Mouse (Mus musculus) heart, embryonic 11.5 days (tissue): Measurements from ENCODE around the gene Rapgef6. TPM values are rescaled to one million over a fixed set of nuclear protein-coding genes. Genes with fewer than 3 reads are reported as not detected.

Experiments
- ATAC-seq: fragments of 200-750 bp; cut with Nextera tagmentation; replicated peaks from 2 replicates; pipeline ENCODE4 v1.8.0; 2017; ENCODE audit warnings: moderate library complexity; ENCODE audit not compliant: insufficient number of reproducible peaks, low FRiP score, low TSS enrichment
- H3K27ac ChIP-seq: fragments of 300-500 bp; sonication (generic); 2 replicates; pipeline ENCODE4 v1.5.1; 2014; ENCODE audit warnings: mild to moderate bottlenecking, low read depth, low read length
- H3K27me3 ChIP-seq: fragments of 300-500 bp; sonication (generic); 2 replicates; pipeline ENCODE4 v1.6.1; 2014; ENCODE audit warnings: mild to moderate bottlenecking, low read length, mixed read lengths; ENCODE audit not compliant: control insufficient read depth, insufficient read depth
- H3K36me3 ChIP-seq: fragments of 300-500 bp; sonication (generic); 2 replicates; pipeline ENCODE4 v1.6.1; 2014; ENCODE audit warnings: mild to moderate bottlenecking, low read length, moderate library complexity, mixed read lengths; ENCODE audit not compliant: control insufficient read depth, insufficient read depth
- H3K4me1 ChIP-seq: fragments of 300-500 bp; sonication (generic); 2 replicates; pipeline ENCODE4 v1.6.1; 2014; ENCODE audit warnings: low read length; ENCODE audit not compliant: control insufficient read depth, insufficient read depth
- H3K4me2 ChIP-seq: fragments of 300-500 bp; sonication (generic); 2 replicates; pipeline ENCODE4 v1.6.1; 2014; ENCODE audit warnings: mild to moderate bottlenecking, moderate library complexity
- H3K4me3 ChIP-seq: fragments of 300-500 bp; sonication (generic); 2 replicates; pipeline ENCODE4 v1.5.1; 2014; ENCODE audit warnings: low read depth, low read length
- H3K9ac ChIP-seq: fragments of 300-500 bp; sonication (generic); 2 replicates; pipeline ENCODE4 v1.6.1; 2014; ENCODE audit warnings: mild to moderate bottlenecking, low read depth, low read length, moderate library complexity
- H3K9me3 ChIP-seq: fragments of 300-500 bp; sonication (generic); replicated peaks from 2 replicates; pipeline ENCODE4 v1.6.1; 2016; ENCODE audit warnings: low read length; ENCODE audit not compliant: control insufficient read depth
- WGBS: fragments of 180-500 bp; shearing (Covaris S2); extraction: QIAGEN DNeasy Blood & Tissue Kit; methylation state at CpG from one replicate; pipeline ENCODE4 v1.1.7; 2014; ENCODE audit not compliant: insufficient replicate concordance; 5-methylcytosine and 5-hydroxymethylcytosine counted together
- polyA plus RNA-seq: library from polyadenylated mRNA; unstranded; fragments of >200 nt; fragmentation: Nextera tagmentation; extraction: Ambion mirVana; gene quantifications from 2 replicates; pipeline ENCODE4 v1.2.1, GENCODE M21; 2014

The Rapgef6 gene
- polyA plus RNA-seq, result 22.9 and 28.6 TPM in 2 replicates

DNA sequence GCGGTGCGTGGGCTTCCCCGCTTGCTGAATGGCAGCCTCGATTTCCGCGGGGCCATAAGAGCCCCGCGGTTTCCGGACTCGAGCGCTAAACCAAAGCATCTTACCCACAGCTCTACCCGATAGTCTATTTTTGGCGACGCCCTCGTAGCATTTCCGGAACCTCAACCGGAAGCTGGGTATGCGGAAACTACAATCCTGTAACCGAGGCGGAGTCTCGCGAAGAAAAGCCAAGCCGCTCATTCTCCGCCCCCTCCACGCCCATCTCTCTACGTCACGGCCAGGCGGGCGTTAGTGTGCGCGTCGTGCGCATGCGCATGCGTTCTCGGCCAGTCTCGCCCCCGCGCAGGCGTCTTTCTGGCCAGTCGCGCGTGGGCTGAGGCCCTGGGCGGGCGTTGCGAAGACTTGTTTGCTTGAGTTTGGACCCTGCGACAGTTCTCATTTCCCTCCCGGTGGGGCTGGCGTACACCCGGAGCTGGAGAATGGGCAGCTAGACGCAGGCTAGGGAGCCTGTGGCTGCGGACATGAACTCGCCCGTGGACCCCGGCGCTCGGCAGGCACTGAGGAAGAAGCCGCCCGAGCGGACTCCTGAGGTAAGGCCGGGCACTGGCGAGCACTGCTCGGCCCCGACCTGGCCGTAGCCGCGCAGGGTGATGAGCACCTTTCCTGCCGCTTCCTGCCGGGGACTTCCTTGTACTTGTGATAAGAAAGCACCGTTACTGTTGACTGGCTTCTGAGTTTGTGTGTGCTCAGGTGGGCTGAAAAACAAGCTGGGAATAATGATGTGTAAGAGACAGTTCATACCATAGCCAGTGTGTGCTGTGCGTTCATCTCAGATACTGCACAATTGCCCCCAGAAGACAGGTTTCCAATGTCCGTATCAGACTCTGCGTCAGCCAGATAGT, at the start of gene Rapgef6:
Gene Rapgef6 (plus strand): TSS at position 319 of the 902 bp plus-strand sequence.
- peak; percentile 94 for ATAC-seq
- under 1% methylated on average over 73 of the region's 73 CpGs for WGBS
- Histone ChIP-seq H3K4me3 (peak within 1 kb of the TSS; percentile 98), H3K36me3 (no peaks in the 10 kb centered on the region), H3K27me3 (no peaks in the 10 kb centered on the region), H3K27ac (peak within 1 kb of the TSS; percentile 97), H3K4me1 (peaks cover 23% of the 10 kb centered on the region), H3K9me3 (no peaks in the 10 kb centered on the region), H3K4me2 (peak within 1 kb of the TSS; percentile 66), H3K9ac (peak within 1 kb of the TSS; percentile 97)

- Histone ChIP-seq H3K9ac (no peak overlapping the region), H3K9me3 (no peaks in the 10 kb centered on the region), H3K4me2 (no peak overlapping the region), H3K4me1 (no peaks in the 10 kb centered on the region), H3K36me3 (peaks cover 2% of the 10 kb centered on the region; the same call in 1 of the 2 replicates), H3K4me3 (no peak overlapping the region), H3K27me3 (no peaks in the 10 kb centered on the region), H3K27ac (no peak overlapping the region)
- no peak for ATAC-seq
- WGBS, result 87% methylated on average over 1 of the region's 1 CpGs
Measured at GRCm38 (mm10) chr11:54478414-54478813, 44.2 kb upstream of the Rapgef6 start.

DNA sequence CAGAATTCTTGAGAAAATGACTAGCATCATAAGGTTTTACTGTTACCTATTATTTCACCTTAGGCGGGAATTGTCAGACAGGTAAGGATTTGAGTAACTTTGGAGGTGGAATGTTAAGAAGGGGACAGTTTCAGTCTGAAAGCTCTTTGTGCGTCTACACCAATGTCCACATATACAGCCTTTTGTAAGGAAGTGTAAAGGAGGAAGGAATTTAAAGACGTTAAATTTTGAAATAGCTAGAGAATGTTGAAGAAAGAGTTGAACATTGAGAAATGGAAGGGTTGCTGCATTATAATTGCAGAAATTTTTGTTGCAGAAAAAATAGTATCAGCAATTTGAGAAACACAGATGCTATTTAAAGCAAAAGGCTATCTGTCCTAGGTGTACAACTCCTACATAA, 36.6 kb upstream of the Rapgef6 start:
- 88% methylated on average over 3 of the region's 3 CpGs for WGBS

GRCm38 (mm10) chr11:54491946-54492558, 30.6 kb upstream of the Rapgef6 start:
- Histone ChIP-seq H3K9ac (no peak overlapping the region), H3K9me3 (no peaks in the 10 kb centered on the region), H3K4me3 (no peak overlapping the region), H3K27ac (no peak overlapping the region), H3K27me3 (no peaks in the 10 kb centered on the region), H3K4me2 (no peak overlapping the region), H3K4me1 (no peaks in the 10 kb centered on the region), H3K36me3 (peaks cover 5% of the 10 kb centered on the region)
- ATAC-seq, result no peak
- 88% methylated on average over 1 of the region's 1 CpGs for WGBS

More for the DNA sequence above, 36.6 kb upstream of the Rapgef6 start:
- Histone ChIP-seq H3K9me3 (no peaks in the 10 kb centered on the region), H3K27ac (no peak overlapping the region), H3K27me3 (no peaks in the 10 kb centered on the region), H3K36me3 (no peaks in the 10 kb centered on the region; the same call in 1 of the 2 replicates), H3K4me2 (no peak overlapping the region), H3K9ac (no peak overlapping the region), H3K4me3 (no peak overlapping the region), H3K4me1 (no peaks in the 10 kb centered on the region)
- no peak for ATAC-seq

GRCm38 (mm10) chr11:54492559-54492958, 30.1 kb upstream of the Rapgef6 start:
- no peak overlapping the region for H3K4me3 ChIP-seq
- H3K4me1 ChIP-seq, result no peaks in the 10 kb centered on the region
- no peak for ATAC-seq
- H3K36me3 ChIP-seq, result peaks cover 5% of the 10 kb centered on the region
- H3K9me3 ChIP-seq, result no peaks in the 10 kb centered on the region
- no peak overlapping the region for H3K4me2 ChIP-seq
- no peaks in the 10 kb centered on the region for H3K27me3 ChIP-seq
- no peak overlapping the region for H3K9ac ChIP-seq
- H3K27ac ChIP-seq, result no peak overlapping the region
- 88% methylated on average over 4 of the region's 4 CpGs for WGBS

DNA sequence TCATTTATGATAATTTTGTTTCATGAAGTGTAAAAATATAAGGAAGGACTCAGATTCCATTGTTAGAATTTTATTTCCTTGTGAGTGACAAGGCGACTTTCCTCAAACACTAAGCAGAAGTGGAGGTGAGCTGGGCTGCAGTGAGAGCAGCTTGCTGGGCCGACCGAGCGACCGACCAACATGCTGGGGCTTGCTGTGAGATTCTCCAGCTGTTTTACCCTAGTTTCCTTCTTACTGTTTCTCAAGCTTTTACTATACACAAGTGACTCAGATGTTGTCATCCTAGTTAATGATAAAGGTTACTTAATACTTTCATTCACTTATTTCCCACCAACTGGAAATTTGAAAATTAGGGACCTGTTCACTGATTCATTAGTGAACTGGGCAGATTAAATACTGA, 22.8 kb upstream of the Rapgef6 start:
- Histone ChIP-seq H3K9me3 (no peaks in the 10 kb centered on the region), H3K4me1 (no peaks in the 10 kb centered on the region), H3K4me2 (no peak overlapping the region), H3K9ac (no peak overlapping the region), H3K4me3 (no peak overlapping the region), H3K27me3 (no peaks in the 10 kb centered on the region), H3K27ac (no peak overlapping the region), H3K36me3 (peaks cover 3% of the 10 kb centered on the region; the same call in 1 of the 2 replicates)
- no peak for ATAC-seq
- 85% methylated on average over 5 of the region's 5 CpGs for WGBS

GRCm38 (mm10) chr11:54502546-54503245, 20.0 kb upstream of the Rapgef6 start:
- peaks cover 3% of the 10 kb centered on the region for H3K36me3 ChIP-seq
- 63% methylated on average over 4 of the region's 4 CpGs for WGBS
- ATAC-seq, result no peak

DNA sequence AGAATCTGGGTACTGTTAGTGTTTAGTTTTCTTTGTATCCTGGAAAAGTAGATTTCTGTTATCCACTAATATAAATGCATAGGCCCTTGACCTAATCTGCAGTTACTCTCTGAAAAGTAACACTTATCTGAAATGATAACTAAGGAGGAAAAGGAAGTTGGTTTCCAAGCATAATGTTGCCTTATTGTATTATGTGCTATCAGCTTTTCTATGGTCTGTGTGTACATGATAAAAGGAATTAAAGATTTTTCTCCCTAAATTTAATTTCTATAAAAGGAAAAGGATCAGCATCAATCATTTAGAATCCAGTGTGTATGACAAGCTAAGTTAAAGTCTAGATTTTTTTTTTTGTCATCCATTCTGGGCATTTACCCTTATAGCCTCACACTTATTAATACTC, 9.1 kb upstream of the Rapgef6 start:
- Histone ChIP-seq H3K36me3 (peaks cover 4% of the 10 kb centered on the region; the same call in 1 of the 2 replicates), H3K4me2 (no peak overlapping the region), H3K9ac (no peak overlapping the region), H3K27me3 (no peaks in the 10 kb centered on the region), H3K4me3 (no peak overlapping the region), H3K9me3 (no peaks in the 10 kb centered on the region), H3K27ac (no peak overlapping the region), H3K4me1 (no peaks in the 10 kb centered on the region)
- ATAC-seq, result no peak

More at GRCm38 (mm10) chr11:54502546-54503245, 20.0 kb upstream of the Rapgef6 start:
- Histone ChIP-seq H3K4me3 (no peak overlapping the region), H3K9ac (no peak overlapping the region), H3K27me3 (no peaks in the 10 kb centered on the region), H3K9me3 (no peaks in the 10 kb centered on the region), H3K4me2 (no peak overlapping the region), H3K27ac (no peak overlapping the region), H3K4me1 (no peaks in the 10 kb centered on the region)
